Mouse (Mus musculus) adipocyte (in vitro differentiated cells): Measurements from ENCODE around the gene D230025D16Rik.

Experiments used
- DNase-seq: peaks from one replicate; pipeline ENCODE4 v3.0.0-alpha.2; 2016; ENCODE audit warnings: low spot score

D230025D16Rik gene

GRCm38 (mm10) chr8:105237442-105238142, 12.6 kb downstream of the D230025D16Rik start:
- no peak for DNase-seq

DNA sequence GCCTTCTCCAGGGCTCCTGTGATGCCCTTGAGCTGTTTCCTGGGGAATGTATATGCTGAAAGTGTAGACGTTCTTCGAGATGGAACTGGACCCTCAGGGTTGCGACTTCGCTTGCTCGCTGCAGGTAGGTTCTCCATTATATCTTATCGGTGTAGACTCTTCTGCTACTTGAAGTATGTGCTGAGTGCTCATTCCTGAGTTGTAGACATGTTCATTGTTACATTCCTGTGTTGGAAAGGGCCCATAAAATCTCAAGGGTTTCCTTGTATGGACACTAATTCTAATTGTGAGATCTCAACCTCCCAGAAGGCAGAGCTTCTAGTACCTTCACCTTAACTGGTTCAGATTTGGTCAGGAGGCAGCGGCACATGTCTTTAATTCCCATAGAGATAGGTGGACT, 16.1 kb downstream of the D230025D16Rik start:
- DNase-seq, result no peak

GRCm38 (mm10) chr8:105251954-105252353, 27.0 kb downstream of the D230025D16Rik start:
- no peak for DNase-seq

DNA sequence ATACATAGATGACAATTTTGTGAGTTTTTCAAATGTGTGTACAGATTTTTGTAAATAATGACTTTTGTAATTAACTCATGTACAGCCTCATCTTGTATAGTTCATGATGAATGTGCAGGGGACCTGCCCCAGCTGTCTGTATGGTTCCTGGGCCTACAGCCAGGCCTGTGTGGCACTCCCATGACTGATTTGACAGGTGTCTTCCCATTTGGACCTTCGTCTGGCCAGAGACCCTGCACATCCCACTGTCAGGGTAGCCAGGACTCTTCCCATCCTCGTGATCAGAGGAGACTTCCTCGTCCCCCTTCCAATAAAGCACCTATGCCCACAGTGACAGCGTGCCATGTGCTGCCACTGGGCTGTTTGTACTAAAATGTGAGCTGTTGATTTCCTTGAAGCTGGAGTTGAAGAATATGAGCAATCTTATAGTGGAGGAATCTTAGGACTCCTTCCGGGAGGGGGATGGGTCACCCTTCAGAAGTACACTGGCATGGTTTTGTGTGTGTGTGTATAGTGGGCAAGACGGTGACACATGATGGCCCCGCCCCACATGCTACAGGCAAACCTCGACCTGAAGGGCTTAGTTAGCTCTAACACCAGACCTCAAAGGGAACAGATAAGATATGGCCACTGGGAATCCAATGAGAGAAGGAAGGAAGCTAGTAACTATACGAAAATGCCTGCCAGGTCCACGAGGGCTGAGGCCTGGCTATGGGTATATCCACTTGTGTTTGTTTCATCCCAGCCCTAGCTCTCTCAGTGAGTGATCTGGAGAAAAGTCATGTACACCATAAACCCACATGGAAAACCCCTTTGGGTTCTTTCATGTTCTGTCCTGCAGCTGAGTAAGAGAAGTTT, 28.0 kb downstream of the D230025D16Rik start:
- DNase-seq, result no peak

- DNase-seq, result no peak
These were observed 28.8 kb downstream of the D230025D16Rik start for GRCm38 (mm10) chr8:105253766-105254151.

DNA sequence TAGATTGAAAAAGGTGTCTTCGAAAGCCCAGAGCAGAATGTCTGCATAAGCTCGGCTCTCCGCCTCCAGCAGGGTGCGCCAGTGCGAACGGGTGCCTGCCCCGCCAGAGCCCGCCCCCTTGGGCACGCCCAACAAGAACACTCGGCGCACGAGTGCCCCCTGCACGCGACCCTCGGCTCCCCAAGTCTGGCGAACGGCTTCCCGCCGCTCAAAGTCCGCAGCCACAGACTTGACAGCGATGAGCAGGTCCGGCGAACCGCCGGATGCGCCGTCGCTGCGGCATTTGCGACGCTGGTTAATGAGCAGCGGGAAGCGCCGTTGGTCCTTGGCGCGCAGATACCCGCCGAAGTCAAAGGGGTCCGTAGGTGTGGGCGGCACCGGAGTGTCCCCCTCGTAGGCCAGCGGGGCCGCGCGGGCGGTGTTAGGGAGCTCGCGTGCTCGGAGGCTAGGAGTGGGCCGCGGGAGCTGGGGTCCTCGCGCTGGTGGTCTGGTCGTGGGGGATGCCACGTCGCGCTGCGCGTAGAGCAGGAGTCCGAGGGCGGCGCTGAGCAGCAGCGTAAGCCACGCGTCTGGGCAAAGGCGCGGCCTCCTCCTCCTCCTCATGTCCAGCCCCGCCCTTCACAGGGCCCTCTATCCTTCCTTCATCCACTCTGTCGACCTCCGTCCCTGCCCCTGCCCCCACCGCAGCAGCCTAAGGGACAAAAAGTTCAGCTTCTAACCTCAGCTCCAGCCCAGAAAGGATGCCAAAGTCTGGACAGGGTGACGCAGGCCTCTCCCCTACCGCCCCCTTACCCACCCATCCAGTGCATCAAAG, 29.4 kb downstream of the D230025D16Rik start:
- peak; percentile 91 for DNase-seq

DNA sequence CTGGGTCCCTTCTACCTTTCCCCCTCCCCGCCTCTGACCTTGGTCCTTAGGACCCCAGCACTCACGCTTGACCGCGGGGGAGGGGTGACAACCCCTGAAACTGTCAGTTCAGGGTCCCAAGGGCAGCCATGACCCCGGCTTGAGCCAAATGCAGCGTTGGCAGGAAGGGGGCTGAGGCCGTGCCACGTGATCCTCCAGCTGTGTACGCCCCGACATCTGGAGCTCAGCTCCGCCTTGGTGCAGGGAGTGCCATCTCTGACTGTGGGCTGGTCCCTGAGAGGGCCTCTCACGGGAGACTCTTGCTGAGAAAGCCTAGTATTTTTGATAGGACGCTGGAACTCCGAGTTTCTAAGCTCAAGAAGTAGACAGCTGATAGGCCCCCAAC, 30.0 kb downstream of the D230025D16Rik start, which contains the start of gene B3gnt9:
Gene B3gnt9, minus strand, starts transcription at position 188 of the 385 bp plus-strand sequence.
- peak; percentile 93 for DNase-seq

DNA sequence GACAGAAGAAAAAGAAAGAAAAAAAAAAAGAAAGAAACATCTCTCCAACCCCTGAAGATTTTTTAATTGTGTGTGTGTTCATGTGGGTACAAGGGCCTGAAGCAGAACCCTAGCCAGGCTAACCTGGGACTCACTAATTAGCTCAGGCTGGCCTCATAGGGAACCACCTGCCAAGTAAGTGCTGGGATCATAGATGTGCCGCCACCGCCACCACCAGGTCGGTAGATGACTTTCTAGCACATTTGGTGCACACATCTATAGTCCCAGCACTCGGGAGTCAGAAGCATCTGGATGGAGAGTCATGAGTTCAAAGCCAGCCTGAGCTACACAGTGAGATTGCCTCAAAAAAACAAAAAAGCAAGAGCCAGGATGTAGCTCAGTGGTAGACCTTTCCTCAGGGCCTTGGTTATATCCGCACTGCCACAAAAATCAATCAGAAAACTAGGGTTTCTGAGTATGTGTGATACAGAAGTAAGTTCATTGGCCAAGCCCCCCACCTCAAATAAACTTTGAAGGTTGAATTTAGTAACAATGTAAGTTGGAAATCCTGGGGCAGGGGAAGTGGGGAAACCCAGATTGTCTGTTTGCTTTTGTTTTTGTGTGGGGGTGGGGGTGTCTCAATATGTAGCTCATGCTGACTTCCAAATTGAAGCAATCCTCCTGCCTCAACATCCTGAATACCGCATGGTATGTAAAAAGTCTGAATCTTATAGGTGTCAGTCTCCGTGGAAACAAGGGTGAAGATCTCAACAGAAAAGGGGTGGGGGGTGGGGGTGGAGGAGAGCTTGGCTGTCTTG, 32.6 kb downstream of the D230025D16Rik start:
- no peak for DNase-seq

- DNase-seq, result no peak
These were observed 34.2 kb downstream of the D230025D16Rik start for GRCm38 (mm10) chr8:105258911-105259720.

- DNase-seq, result no peak
These were observed 34.9 kb downstream of the D230025D16Rik start for GRCm38 (mm10) chr8:105259721-105260320.

DNA sequence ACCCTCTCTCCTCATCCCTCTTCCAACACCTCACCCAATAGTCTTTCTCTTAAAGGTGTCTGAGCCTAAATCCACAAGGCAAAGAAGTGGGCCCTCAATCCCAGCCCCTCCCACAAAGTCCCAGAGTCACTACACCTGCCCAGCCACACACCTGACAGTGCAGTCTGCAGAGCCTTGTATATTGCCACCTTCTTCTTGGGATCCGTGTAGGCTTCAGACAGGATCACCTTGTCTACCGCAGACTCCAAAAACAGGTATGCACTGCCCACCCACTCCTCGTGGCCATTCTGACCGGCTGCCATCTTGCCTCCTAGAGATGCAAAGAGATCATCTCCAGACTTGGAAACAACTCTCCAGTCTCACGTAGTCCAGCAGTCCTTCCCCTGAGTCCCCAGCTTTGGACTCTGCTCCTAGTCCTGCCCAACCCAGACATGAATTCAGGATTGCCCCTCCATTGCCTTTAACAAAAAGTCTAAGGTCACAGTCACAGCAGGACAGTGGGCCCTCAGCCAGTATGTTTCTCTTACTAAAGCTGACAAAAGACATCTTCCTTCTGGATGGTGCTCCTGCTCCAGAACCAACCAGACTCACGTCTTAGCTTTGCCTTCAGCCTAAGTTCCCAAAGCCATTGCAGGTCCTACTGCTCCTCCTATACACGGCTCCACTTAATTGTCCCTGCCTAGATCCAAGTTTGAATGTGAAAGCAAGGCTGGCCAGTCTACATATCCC, 35.6 kb downstream of the D230025D16Rik start:
- no peak for DNase-seq

DNA sequence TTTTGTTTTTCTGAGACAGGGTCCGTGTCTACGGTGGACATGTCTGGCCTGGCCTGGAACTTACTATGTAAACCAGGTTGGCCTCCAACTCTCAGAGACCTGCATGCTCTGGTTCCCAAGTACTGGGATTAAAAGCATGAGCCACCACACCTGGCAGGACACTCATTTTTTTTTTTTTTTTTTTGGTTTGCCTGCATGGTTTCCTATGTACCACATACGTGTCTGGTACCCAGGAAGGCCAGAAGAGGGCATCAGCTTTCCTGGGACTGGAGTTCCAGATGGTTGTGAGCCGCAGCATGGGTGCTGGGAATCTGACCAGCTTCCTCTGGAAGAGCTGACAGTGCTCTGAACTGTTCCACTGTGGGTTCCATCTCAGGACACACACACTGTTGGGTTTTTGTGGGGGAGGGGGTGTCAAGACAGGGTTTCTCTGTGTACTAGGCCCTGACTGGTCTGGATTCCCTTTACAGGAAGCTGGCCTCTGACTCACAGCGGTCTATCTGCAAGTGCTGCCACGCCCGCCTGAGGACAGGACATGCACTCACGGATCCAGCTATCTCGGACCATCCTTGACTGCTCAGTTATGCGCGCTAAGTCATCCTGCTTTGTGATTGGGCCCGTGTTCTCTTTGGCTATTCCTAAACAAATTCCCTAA, 36.5 kb downstream of the D230025D16Rik start:
- no peak for DNase-seq

DNA sequence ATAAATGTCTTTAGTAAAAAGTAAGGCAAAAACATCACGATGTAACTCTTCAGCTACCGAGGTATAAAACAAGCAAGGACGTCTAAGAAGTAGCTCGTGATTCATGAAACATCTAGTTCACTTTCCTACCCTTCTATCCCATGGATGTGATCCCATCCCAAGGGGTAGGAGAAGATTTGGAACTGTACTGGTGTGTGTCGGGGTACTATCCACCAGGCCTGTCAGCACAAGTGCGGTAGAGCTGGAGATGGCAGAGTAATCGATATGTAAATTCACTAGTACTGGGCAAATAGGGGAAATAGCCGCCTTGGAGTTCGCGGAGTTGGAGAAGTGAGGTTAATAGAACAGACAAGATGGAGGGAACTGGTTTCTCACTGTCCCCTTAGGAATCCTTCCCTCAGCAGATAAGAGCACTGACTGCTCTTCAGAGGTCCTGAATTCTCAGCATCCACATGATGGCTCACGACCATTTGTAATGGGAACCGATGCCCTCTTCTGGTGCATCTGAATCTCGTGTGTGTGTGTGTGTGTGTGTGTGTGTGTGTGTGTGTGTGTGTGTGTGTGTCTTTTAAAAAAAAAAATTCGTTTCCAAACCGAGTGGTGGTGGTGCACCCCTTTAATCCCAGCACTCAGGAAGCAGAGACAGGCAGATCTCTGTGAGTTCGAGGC, 38.4 kb downstream of the D230025D16Rik start:
- DNase-seq, result peak; percentile 39

DNA sequence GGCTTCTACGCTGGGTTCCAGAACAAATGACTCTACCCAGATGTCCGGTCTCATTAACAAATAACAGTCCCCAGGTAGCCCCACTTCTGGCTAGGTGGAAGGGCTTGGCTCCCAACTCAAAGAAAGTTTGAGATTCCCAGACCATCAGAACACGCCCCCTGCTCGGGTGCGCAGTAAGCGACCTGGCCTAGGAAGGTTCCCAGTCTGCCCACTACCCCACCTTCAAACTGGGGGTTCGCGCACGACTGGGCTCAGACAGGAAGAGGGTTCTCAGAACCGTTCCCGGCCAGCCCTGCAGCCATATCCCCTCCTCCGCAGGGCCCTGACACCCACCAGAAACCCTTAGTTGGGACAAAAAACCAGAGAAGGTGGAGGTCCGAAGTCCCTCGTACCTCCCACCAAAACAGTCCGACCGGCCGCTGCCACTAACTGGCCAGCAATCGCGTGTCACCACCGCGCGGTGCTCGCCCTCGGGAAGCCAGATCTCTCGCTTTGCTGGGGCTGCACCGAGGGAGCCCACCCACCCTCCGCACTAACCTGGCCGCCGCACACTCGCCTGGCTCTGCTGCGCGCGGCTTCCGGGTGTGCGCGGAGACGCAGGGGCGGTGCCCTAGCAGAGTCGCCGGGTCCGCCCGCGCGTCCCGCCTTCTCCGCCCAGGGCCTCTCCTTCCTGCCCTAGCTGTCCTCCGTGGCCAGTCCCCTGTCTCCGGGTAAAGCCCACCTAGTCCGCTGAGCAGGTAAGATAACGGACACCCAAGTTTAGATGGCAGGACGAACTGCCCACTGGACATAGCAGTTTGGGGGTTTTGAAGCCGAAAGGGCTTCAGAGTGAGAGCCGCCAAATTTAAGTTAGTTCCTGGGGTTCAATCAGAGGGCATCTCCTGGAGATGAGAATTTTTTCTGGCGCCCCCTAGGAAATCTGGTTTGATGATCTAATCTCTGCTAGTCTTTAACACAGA, 39.4 kb downstream of the D230025D16Rik start, which contains the start of the genes Tradd and Fbxl8:
Gene Tradd, minus strand, starts transcription at position 586 of the 959 bp plus-strand sequence.
Gene Fbxl8, plus strand, starts transcription at position 625 of the 959 bp plus-strand sequence.
- peak; percentile 69 for DNase-seq

GRCm38 (mm10) chr8:105265128-105265527, 40.2 kb downstream of the D230025D16Rik start:
- DNase-seq, result peak; percentile 42

GRCm38 (mm10) chr8:105266775-105267174, 41.8 kb downstream of the D230025D16Rik start:
- no peak for DNase-seq
